Mouse (Mus musculus) myocyte (in vitro differentiated cells): ENCODE results near the gene Gng7. TPM values are rescaled to one million over a fixed set of nuclear protein-coding genes. Genes with fewer than 3 reads are reported as not detected.
A peak's percentile ranks its signal among the peaks of the same experiment; 100 is the strongest.

Source experiments
- H3K27me3 ChIP-seq: one replicate; pipeline ENCODE4 v1.6.1; 2011; ENCODE audit not compliant: control insufficient read depth, insufficient read depth, insufficient read length
- H3K36me3 ChIP-seq: one replicate; pipeline ENCODE4 v1.6.1; 2011; ENCODE audit not compliant: control insufficient read depth, insufficient read depth
- H3K4me2 ChIP-seq: one replicate; pipeline ENCODE4 v1.6.1; 2011; ENCODE audit warnings: low read depth, control low read depth
- H3K4me3 ChIP-seq: one replicate; pipeline ENCODE4 v1.5.1; 2011; ENCODE audit warnings: mild to moderate bottlenecking, control low read depth, moderate library complexity
- H3K79me2 ChIP-seq: one replicate; pipeline ENCODE4 v1.6.1; 2011; ENCODE audit not compliant: control insufficient read depth, insufficient read depth
- H3ac ChIP-seq: one replicate; pipeline ENCODE4 v1.6.1; 2011; ENCODE audit not compliant: control insufficient read depth, insufficient read length
- CEBPB ChIP-seq: IDR thresholded peaks from 2 replicates; pipeline ENCODE4 v1.6.1; 2011; ENCODE audit warnings: mild to moderate bottlenecking, moderate library complexity; ENCODE audit not compliant: poor library complexity, insufficient read depth, severe bottlenecking
- E2F4 ChIP-seq: IDR thresholded peaks from one replicate; pipeline ENCODE4 v1.6.1; 2011; ENCODE audit warnings: mild to moderate bottlenecking, control low read depth, moderate library complexity; ENCODE audit not compliant: insufficient read depth
- MAX ChIP-seq: IDR thresholded peaks from one replicate; pipeline ENCODE4 v1.6.1; 2011; ENCODE audit warnings: low read depth, mild to moderate bottlenecking, control low read depth
- MYOD1 ChIP-seq, 3 experiments: IDR thresholded peaks; one replicate each; pipeline ENCODE4 v1.6.1; 2011; ENCODE audit warnings: control low read depth in 2 of 3, low read depth in 2 of 3, mild to moderate bottlenecking in 2 of 3, moderate library complexity in 1 of 3; ENCODE audit not compliant: insufficient read length in 2 of 3, control insufficient read depth in 1 of 3
- MYOG ChIP-seq, 3 experiments: IDR thresholded peaks; one replicate each; pipeline ENCODE4 v1.6.1; 2011; ENCODE audit warnings: control low read depth in 2 of 3, low read depth in 2 of 3, mild to moderate bottlenecking in 2 of 3; ENCODE audit not compliant: insufficient read length in 2 of 3, control insufficient read depth in 1 of 3, insufficient read depth in 1 of 3
- POLR2A ChIP-seq: IDR thresholded peaks from one replicate; pipeline ENCODE4 v1.6.1; 2011; ENCODE audit warnings: low read depth, mild to moderate bottlenecking, control low read depth, moderate library complexity; ENCODE audit not compliant: insufficient read length
- POLR2AphosphoS2 ChIP-seq: IDR thresholded peaks from one replicate; pipeline ENCODE4 v1.6.1; 2011; ENCODE audit warnings: low read depth, control low read depth; ENCODE audit not compliant: insufficient read length
- REST ChIP-seq: IDR thresholded peaks from one replicate; pipeline ENCODE4 v1.6.1; 2011; ENCODE audit warnings: mild to moderate bottlenecking, control low read depth, moderate library complexity; ENCODE audit not compliant: insufficient read depth, insufficient read length
- SRF ChIP-seq: IDR thresholded peaks from one replicate; pipeline ENCODE4 v1.6.1; 2011; ENCODE audit warnings: low read depth; ENCODE audit not compliant: control insufficient read depth, insufficient read length
- TCF12 ChIP-seq: IDR thresholded peaks from one replicate; pipeline ENCODE4 v1.6.1; 2011; ENCODE audit warnings: mild to moderate bottlenecking, control low read depth; ENCODE audit not compliant: poor library complexity, insufficient read depth, severe bottlenecking
- TCF3 ChIP-seq: IDR thresholded peaks from one replicate; pipeline ENCODE4 v1.6.1; 2011; ENCODE audit warnings: low read depth, control low read depth; ENCODE audit not compliant: insufficient read length
- USF1 ChIP-seq: IDR thresholded peaks from one replicate; pipeline ENCODE4 v1.6.1; 2011; ENCODE audit warnings: low read depth, mild to moderate bottlenecking, control low read depth, moderate library complexity
- polyA plus RNA-seq: library from polyadenylated mRNA; unstranded; fragments of >200 nt; fragmentation: generic; extraction: Trizol; gene quantifications from one replicate; pipeline ENCODE4 v1.2.1, GENCODE M21; 2012; ENCODE audit warnings: missing spikeins

The Gng7 gene
- polyA plus RNA-seq, 1 experiment: 0.47 TPM

- H3K79me2 ChIP-seq: peaks cover 6% of the 10 kb centered on the region
- no peak overlapping the region for H3K4me2 ChIP-seq
- no peak overlapping the region for H3ac ChIP-seq
- no peaks in the 10 kb centered on the region for H3K27me3 ChIP-seq
- no peaks in the 10 kb centered on the region for H3K36me3 ChIP-seq
- TF ChIP-seq USF1: no peak
- no peak for TF ChIP-seq CEBPB
- no peak for TF ChIP-seq TCF12
- no peak for TF ChIP-seq POLR2AphosphoS2
- no peak for TF ChIP-seq MYOG (IDR thresholded peaks at IDR 0.05; ENCODE audit: control insufficient read depth in 1 of 3, insufficient read depth in 1 of 3, insufficient read length in 2 of 3, low read depth in 2 of 3)
- no peak for TF ChIP-seq MYOD1 (IDR thresholded peaks at IDR 0.05; ENCODE audit: control insufficient read depth in 1 of 3, insufficient read length in 2 of 3, low read depth in 2 of 3)
- H3K4me3 ChIP-seq: no peak overlapping the region
Measured at GRCm38 (mm10) chr10:80925472-80925871, 89.3 kb downstream of the Gng7 start.

DNA sequence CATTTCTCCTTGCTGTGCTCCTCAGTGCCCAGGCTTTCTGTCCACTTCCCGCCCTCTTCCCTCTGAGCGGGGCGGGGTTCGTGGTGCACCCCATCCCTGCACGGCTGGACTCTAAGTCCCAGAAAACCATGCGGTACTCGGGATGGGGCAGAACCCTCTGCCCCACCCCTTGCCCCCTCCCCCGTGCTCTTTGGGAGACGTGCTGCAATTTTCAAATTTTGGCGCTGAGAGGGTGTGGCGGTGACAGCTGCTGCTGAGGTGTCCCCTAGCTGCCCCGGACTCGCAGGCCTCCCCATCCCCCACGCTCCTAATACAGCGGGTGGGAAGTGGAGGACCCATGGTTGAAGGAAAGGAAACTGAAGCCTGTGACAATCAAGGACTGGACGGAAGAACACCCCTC is 92.8 kb downstream of the Gng7 start:
- Histone ChIP-seq H3K4me3 (peak overlapping the region; percentile 6), H3ac (no peak overlapping the region), H3K79me2 (peaks cover 15% of the 10 kb centered on the region), H3K4me2 (peak overlapping the region; percentile 76), H3K27me3 (no peaks in the 10 kb centered on the region), H3K36me3 (no peaks in the 10 kb centered on the region)
- TF ChIP-seq MAX: no peak
- no peak for TF ChIP-seq USF1
- no peak for TF ChIP-seq REST
- peak; percentile 15 for TF ChIP-seq TCF12
- no peak for TF ChIP-seq POLR2AphosphoS2
- TF ChIP-seq POLR2A: no peak
- peak; percentile 44 to 92 (median 84) for TF ChIP-seq MYOG (IDR thresholded peaks at IDR 0.05; ENCODE audit: control insufficient read depth in 1 of 3, insufficient read depth in 1 of 3, insufficient read length in 2 of 3, low read depth in 2 of 3)
- no peak for TF ChIP-seq TCF3
- no peak for TF ChIP-seq SRF
- no peak for TF ChIP-seq CEBPB
- TF ChIP-seq E2F4: peak; percentile 91
- peak in 2 of 3 experiments; percentile 80 to 94 for TF ChIP-seq MYOD1 (IDR thresholded peaks at IDR 0.05; ENCODE audit: control insufficient read depth in 1 of 3, insufficient read length in 2 of 3, low read depth in 2 of 3)

DNA sequence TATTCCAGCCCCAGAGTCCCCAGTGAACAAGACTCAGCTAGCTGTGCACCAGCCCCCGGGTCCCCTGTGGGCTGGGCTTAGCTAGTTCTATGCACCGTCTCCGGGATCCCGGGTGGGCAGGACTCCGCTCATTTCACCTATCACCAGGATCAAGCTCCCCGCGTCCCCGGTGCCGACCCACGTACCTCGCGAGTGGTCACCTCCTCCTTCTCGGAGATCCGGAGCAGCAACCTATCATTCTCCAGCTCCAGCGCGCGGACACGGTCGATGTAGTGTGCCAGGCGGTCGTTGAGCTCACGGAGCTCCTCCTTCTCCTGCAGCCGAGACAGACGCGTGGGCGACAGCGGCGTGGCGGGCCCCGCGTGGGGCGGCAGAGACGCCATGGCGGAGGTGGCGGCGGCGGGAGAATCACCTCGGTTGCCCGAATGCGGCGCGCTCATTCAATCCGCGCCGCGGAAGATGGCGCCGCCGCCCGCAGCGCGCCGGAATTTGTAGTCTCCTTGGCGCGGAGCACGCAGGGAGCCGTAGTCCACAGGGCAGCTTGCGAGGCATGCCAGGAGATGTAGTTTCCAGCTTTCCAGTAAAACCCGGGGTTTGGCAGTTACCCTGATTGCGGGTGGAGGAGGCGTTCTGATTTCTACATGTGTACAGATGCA is 96.8 kb downstream of the Gng7 start, which contains the start of gene Lmnb2:
Lmnb2 (minus strand) TSS at position 467 of the 656 bp plus-strand sequence.
- Histone ChIP-seq H3K4me2 (peak within 1 kb of the TSS; percentile 94), H3K36me3 (no peaks in the 10 kb centered on the region), H3K27me3 (no peaks in the 10 kb centered on the region), H3K4me3 (peak within 1 kb of the TSS; percentile 92), H3K79me2 (peaks cover 23% of the 10 kb centered on the region), H3ac (peak within 1 kb of the TSS; percentile 66)
- TF ChIP-seq CEBPB (no peak), MYOD1 (IDR thresholded peaks at IDR 0.05; ENCODE audit: control insufficient read depth in 1 of 3, insufficient read length in 2 of 3, low read depth in 2 of 3) (peak in 1 of 3 experiments; percentile 11), POLR2A (peak; percentile 72), USF1 (no peak), MYOG (IDR thresholded peaks at IDR 0.05; ENCODE audit: control insufficient read depth in 1 of 3, insufficient read depth in 1 of 3, insufficient read length in 2 of 3, low read depth in 2 of 3) (peak in 1 of 3 experiments; percentile 3), POLR2AphosphoS2 (peak; percentile 47), E2F4 (peak; percentile 85), SRF (no peak), TCF12 (no peak), MAX (no peak), TCF3 (no peak)

DNA sequence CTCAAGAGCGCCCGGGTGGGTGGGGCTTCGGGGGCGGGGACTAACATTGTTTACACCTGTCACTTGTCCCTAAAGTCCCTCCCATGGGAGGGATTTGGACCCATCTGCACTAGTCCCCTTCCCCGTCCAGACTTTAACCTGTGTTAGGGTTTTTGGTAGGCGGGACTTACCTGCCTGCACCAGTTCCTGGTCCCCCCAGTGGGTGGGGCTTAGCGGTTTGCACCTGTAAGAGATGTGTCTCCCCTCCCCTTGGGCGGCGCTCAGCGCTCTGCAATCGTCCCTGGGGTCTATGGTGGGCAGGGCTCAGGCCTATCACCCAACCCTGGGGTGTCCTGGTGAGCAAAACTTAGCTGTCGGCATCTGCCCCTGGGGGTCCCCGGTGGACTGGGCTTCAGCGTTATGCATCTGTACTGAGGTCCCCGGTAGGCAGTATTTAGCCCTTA is 97.4 kb downstream of the Gng7 start:
- Histone ChIP-seq H3K4me3 (peak overlapping the region; percentile 92), H3ac (peak overlapping the region; percentile 66), H3K27me3 (no peaks in the 10 kb centered on the region), H3K4me2 (peak overlapping the region; percentile 94), H3K79me2 (peaks cover 29% of the 10 kb centered on the region), H3K36me3 (no peaks in the 10 kb centered on the region)
- TF ChIP-seq SRF (no peak), E2F4 (no peak), MAX (no peak), TCF12 (no peak), CEBPB (no peak), MYOD1 (IDR thresholded peaks at IDR 0.05; ENCODE audit: control insufficient read depth in 1 of 3, insufficient read length in 2 of 3, low read depth in 2 of 3) (no peak), TCF3 (no peak), MYOG (IDR thresholded peaks at IDR 0.05; ENCODE audit: control insufficient read depth in 1 of 3, insufficient read depth in 1 of 3, insufficient read length in 2 of 3, low read depth in 2 of 3) (no peak), POLR2A (no peak)

GRCm38 (mm10) chr10:80915736-80916135 is 99.0 kb downstream of the Gng7 start:
- peaks cover 30% of the 10 kb centered on the region for H3K79me2 ChIP-seq
- H3K4me3 ChIP-seq: peak overlapping the region; percentile 92
- no peaks in the 10 kb centered on the region for H3K27me3 ChIP-seq
- no peak overlapping the region for H3ac ChIP-seq
- TF ChIP-seq TCF3 (no peak), POLR2A (no peak), TCF12 (no peak)
- peak overlapping the region; percentile 94 for H3K4me2 ChIP-seq
- no peaks in the 10 kb centered on the region for H3K36me3 ChIP-seq
